Comparison of ENCODE assay signal across 12 mouse cellular contexts in the genomic region with DNA sequence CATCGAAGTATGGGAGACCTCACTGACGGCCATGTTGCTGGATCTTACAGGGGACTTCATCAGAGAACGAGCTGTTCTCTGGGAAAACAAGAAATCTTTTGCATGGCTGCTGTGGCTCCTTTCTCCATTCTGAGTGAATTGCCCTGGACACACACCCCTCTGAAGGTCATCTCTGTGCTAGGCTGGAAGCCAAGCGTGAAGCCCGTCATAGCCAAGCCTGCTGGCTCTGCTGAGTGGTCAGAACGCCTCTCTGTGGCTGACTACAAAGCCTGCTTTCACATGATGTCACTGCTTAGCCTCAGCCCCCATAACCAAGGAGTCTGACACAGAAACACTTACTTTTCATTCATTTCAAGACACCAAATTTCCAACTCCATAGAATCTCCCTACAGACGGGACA. TPM values are rescaled to one million over a fixed set of nuclear protein-coding genes. Genes with fewer than 3 reads are reported as not detected.
DNase-seq lines count a peak whose midpoint lies in the region; ATAC-seq and TF ChIP-seq lines count a peak whose summit lies in the region.
"Had no signal": no experiment of that assay in that cellular context is flagged by ENCODE, and none has a peak within 500 bp of the region (broad histone marks: within the 10 kb centered on the region; RNA-seq: fewer than 3 reads in every experiment).

No protein-coding gene starts in this region.

- intact Hi-C loops in heart, adult 2 months (cut with DNase I), result no loop called here
- intact Hi-C loops in heart, postnatal 14 days (cut with DNase I), result no loop called here
- intact Hi-C loops in left cerebral cortex, postnatal 10 days (cut with DNase I), result no loop called here

- no peak overlapping the region for H3K4me3 ChIP-seq in heart, adult 2 months
- no peak overlapping the region for H3K4me3 ChIP-seq in heart, embryonic 10.5 days
- no peak overlapping the region for H3K4me3 ChIP-seq in midbrain, embryonic 13.5 days (replicated peaks)
- H3K4me3 ChIP-seq: stomach, embryonic 15.5 days had no signal

- ATAC-seq in midbrain, embryonic 13.5 days, result no peak

- H3K36me3 ChIP-seq in heart, adult 2 months (ENCODE audit: control insufficient read depth, insufficient read depth, low read length), result no peaks in the 10 kb centered on the region; the same call in 1 of the 2 replicates
- H3K36me3 ChIP-seq in heart, embryonic 10.5 days, result peaks cover 56% of the 10 kb centered on the region
- peaks cover 72% of the 10 kb centered on the region for H3K36me3 ChIP-seq in midbrain, embryonic 13.5 days

- DNase-seq in heart, adult 2 months, result peak; percentile 67 to 79
- no peak for DNase-seq in heart, embryonic 10.5 days (ENCODE audit: low spot score)
- DNase-seq in adrenal gland, adult (ENCODE audit: inconsistent age in 2 of 2, low spot score in 1 of 2), result peak; percentile 91 to 93
- DNase-seq in adrenal gland, postnatal 10 days, result peak; percentile 86
- DNase-seq in heart, postnatal 14 days, result peak; percentile 64 to 80
- DNase-seq in gastrocnemius, postnatal 25 days, result no peak
- DNase-seq in left cerebral cortex, postnatal 10 days (ENCODE audit: extremely low spot score in 1 of 2, low spot score in 2 of 2), result no peak
- DNase-seq: cerebellum, adult 11-12 months; kidney, adult 18-20 months; lung, adult 18-20 months had no signal

- 0 out of 2 replicates have a peak, but pooled peaks have one; percentile 10 for TF ChIP-seq CTCF in heart, adult 2 months (IDR thresholded peaks at IDR 0.05)

- peak overlapping the region; percentile 43 for H3K27ac ChIP-seq in heart, adult 2 months
- H3K27ac ChIP-seq in heart, embryonic 10.5 days, result no peak overlapping the region
- H3K27ac ChIP-seq in midbrain, embryonic 13.5 days, result no peak overlapping the region
- H3K27ac ChIP-seq: stomach, embryonic 15.5 days had no signal

- 0 out of 2 replicates have a peak, but pooled peaks have one; percentile 44 for TF ChIP-seq EP300 in heart, adult 2 months (IDR thresholded peaks at IDR 0.05; ENCODE audit: insufficient read depth, low read depth, low read length)

- no peak for TF ChIP-seq POLR2A in heart, adult 2 months (IDR thresholded peaks at IDR 0.05; ENCODE audit: insufficient read depth, low read depth, low read length)

- H3K4me1 ChIP-seq in heart, adult 2 months (ENCODE audit: control insufficient read depth, insufficient read depth, low read length), result no peaks in the 10 kb centered on the region
- H3K4me1 ChIP-seq in heart, embryonic 10.5 days, result no peaks in the 10 kb centered on the region
- no peaks in the 10 kb centered on the region for H3K4me1 ChIP-seq in midbrain, embryonic 13.5 days (replicated peaks)
- H3K4me1 ChIP-seq: stomach, embryonic 15.5 days had no signal

- H3K9ac ChIP-seq in heart, adult 2 months (ENCODE audit: low read depth, low read length), result no peak overlapping the region
- H3K9ac ChIP-seq in midbrain, embryonic 13.5 days (replicated peaks), result no peak overlapping the region
- H3K9ac ChIP-seq: stomach, embryonic 15.5 days had no signal

- WGBS in heart, adult 2 months, result 60% methylated on average over 7 of the region's 7 CpGs
- 74% methylated on average over 7 of the region's 7 CpGs for WGBS in heart, embryonic 10.5 days
- 85% methylated on average over 7 of the region's 7 CpGs for WGBS in midbrain, embryonic 13.5 days

- H3K9me3 ChIP-seq in heart, embryonic 10.5 days, result no peaks in the 10 kb centered on the region
- H3K9me3 ChIP-seq in midbrain, embryonic 13.5 days, result no peaks in the 10 kb centered on the region
- H3K9me3 ChIP-seq: stomach, embryonic 15.5 days had no signal

- H3K27me3 ChIP-seq in heart, adult 2 months (ENCODE audit: control insufficient read depth, insufficient read depth, low read length), result no peaks in the 10 kb centered on the region
- no peaks in the 10 kb centered on the region for H3K27me3 ChIP-seq in heart, embryonic 10.5 days (ENCODE audit: insufficient read depth, poor library complexity, severe bottlenecking)
- H3K27me3 ChIP-seq in midbrain, embryonic 13.5 days, result no peaks in the 10 kb centered on the region
- H3K27me3 ChIP-seq: stomach, embryonic 15.5 days had no signal

- no peak overlapping the region for H3K4me2 ChIP-seq in midbrain, embryonic 13.5 days (replicated peaks)
- H3K4me2 ChIP-seq: stomach, embryonic 15.5 days had no signal

- H3K79me2 ChIP-seq in heart, adult 2 months (replicated peaks; ENCODE audit: control insufficient read depth, insufficient read depth, low read length), result no peaks in the 10 kb centered on the region

RNA-seq across cellular contexts. Expression of a gene that starts 20.9 kb away (rescaled TPM):
- total RNA-seq in heart, adult 2 months (2021), result 10 to 100 TPM; 43.1 to 54.1 TPM
- 66.4 and 87.7 TPM in 2 replicates for polyA plus RNA-seq in heart, adult 2 months (2012; rRNA removed)
- polyA plus RNA-seq in heart, embryonic 10.5 days (2016; fragmentation: Nextera tagmentation; extraction: Ambion mirVana), result 20.5 and 22.3 TPM in 2 replicates
- total RNA-seq in adrenal gland, postnatal 10 days (2021), result 10 to 100 TPM; 41.3 to 42.0 TPM
- total RNA-seq in heart, postnatal 14 days (2021), result 10 to 100 TPM; 38.9 to 40.8 TPM
- 38.0 and 38.6 TPM in 2 replicates for polyA plus RNA-seq in midbrain, embryonic 13.5 days (2015; fragmentation: Nextera tagmentation; extraction: Ambion mirVana)
- 10 to 100 TPM; 23.4 to 24.4 TPM for total RNA-seq in gastrocnemius, postnatal 25 days (2021)
- total RNA-seq in left cerebral cortex, postnatal 10 days (2021), result 10 to 100 TPM; 55.8 to 59.3 TPM

RNA-seq across cellular contexts. Expression of a gene that starts 21.2 kb away (rescaled TPM):
- total RNA-seq in heart, adult 2 months (2021), result 1 to 10 TPM; 7.1 to 8.5 TPM
- polyA plus RNA-seq in heart, adult 2 months (2012; rRNA removed), result 3.2 and 3.9 TPM in 2 replicates
- polyA plus RNA-seq in heart, embryonic 10.5 days (2016; fragmentation: Nextera tagmentation; extraction: Ambion mirVana), result 12.9 and 17.4 TPM in 2 replicates
- total RNA-seq in adrenal gland, postnatal 10 days (2021), result 1 to 10 TPM; 7.3 to 9.8 TPM
- 1 to 10 TPM; 5.3 to 5.8 TPM for total RNA-seq in heart, postnatal 14 days (2021)
- 25.0 and 26.2 TPM in 2 replicates for polyA plus RNA-seq in midbrain, embryonic 13.5 days (2015; fragmentation: Nextera tagmentation; extraction: Ambion mirVana)
- total RNA-seq in gastrocnemius, postnatal 25 days (2021), result 1 to 10 TPM; 3.4 TPM
- 1 to 10 TPM; 8.1 to 8.7 TPM for total RNA-seq in left cerebral cortex, postnatal 10 days (2021)

RNA-seq across cellular contexts. Expression of a gene that starts 39.8 kb away (rescaled TPM):
- 10 to 100 TPM; 18.6 to 20.7 TPM for total RNA-seq in heart, adult 2 months (2021)
- polyA plus RNA-seq in heart, adult 2 months (2012; rRNA removed), result 39.0 and 39.7 TPM in 2 replicates
- polyA plus RNA-seq in heart, embryonic 10.5 days (2016; fragmentation: Nextera tagmentation; extraction: Ambion mirVana), result 212 and 229 TPM in 2 replicates
- 10 to 100 TPM; 53.8 to 70.9 TPM for total RNA-seq in adrenal gland, postnatal 10 days (2021)
- total RNA-seq in heart, postnatal 14 days (2021), result 10 to 100 TPM; 33.2 to 36.0 TPM
- 89.0 and 90.4 TPM in 2 replicates for polyA plus RNA-seq in midbrain, embryonic 13.5 days (2015; fragmentation: Nextera tagmentation; extraction: Ambion mirVana)
- total RNA-seq in gastrocnemius, postnatal 25 days (2021), result 1 to 10 TPM; 7.6 to 9.7 TPM
- total RNA-seq in left cerebral cortex, postnatal 10 days (2021), result 10 to 100 TPM; 80.2 to 81.5 TPM

RNA-seq across cellular contexts. Expression of a gene that starts 39.9 kb away (rescaled TPM):
- total RNA-seq in heart, adult 2 months (2021), result 1 to 10 TPM; 4.0 to 4.2 TPM
- polyA plus RNA-seq in heart, adult 2 months (2012; rRNA removed), result 5.3 and 6.2 TPM in 2 replicates
- 7.4 and 10.4 TPM in 2 replicates for polyA plus RNA-seq in heart, embryonic 10.5 days (2016; fragmentation: Nextera tagmentation; extraction: Ambion mirVana)
- 10 to 100 TPM; 13.2 to 16.9 TPM for total RNA-seq in adrenal gland, postnatal 10 days (2021)
- total RNA-seq in heart, postnatal 14 days (2021), result 1 to 10 TPM; 5.4 to 5.8 TPM
- polyA plus RNA-seq in midbrain, embryonic 13.5 days (2015; fragmentation: Nextera tagmentation; extraction: Ambion mirVana), result 14.0 and 14.6 TPM in 2 replicates
- total RNA-seq in gastrocnemius, postnatal 25 days (2021), result 1 to 10 TPM; 2.2 to 3.7 TPM
- total RNA-seq in left cerebral cortex, postnatal 10 days (2021), result 10 to 100 TPM; 16.7 to 17.6 TPM

RNA-seq across cellular contexts. Expression of a gene that starts 40.5 kb away (rescaled TPM):
- total RNA-seq in heart, adult 2 months (2021), result 10 to 100 TPM; 14.7 to 15.3 TPM
- 12.7 and 15.4 TPM in 2 replicates for polyA plus RNA-seq in heart, adult 2 months (2012; rRNA removed)
- 16.1 and 17.4 TPM in 2 replicates for polyA plus RNA-seq in heart, embryonic 10.5 days (2016; fragmentation: Nextera tagmentation; extraction: Ambion mirVana)
- 10 to 100 TPM; 24.4 to 30.9 TPM for total RNA-seq in adrenal gland, postnatal 10 days (2021)
- total RNA-seq in heart, postnatal 14 days (2021), result 10 to 100 TPM; 19.4 to 19.6 TPM
- polyA plus RNA-seq in midbrain, embryonic 13.5 days (2015; fragmentation: Nextera tagmentation; extraction: Ambion mirVana), result 23.7 and 26.2 TPM in 2 replicates
- total RNA-seq in gastrocnemius, postnatal 25 days (2021), result 10 to 100 TPM; 12.6 to 13.0 TPM
- total RNA-seq in left cerebral cortex, postnatal 10 days (2021), result 10 to 100 TPM; 54.9 to 56.1 TPM

Comparison
In these comparisons a context has a peak if more than half of its experiments do, and no peak if none do; other contexts are left out.
1. DNase-seq: peak in heart, adult 2 months (2 of 2), adrenal gland, adult (2 of 2), adrenal gland, postnatal 10 days (single experiment) and heart, postnatal 14 days (2 of 2); none in heart, embryonic 10.5 days (single experiment), gastrocnemius, postnatal 25 days (single experiment) and left cerebral cortex, postnatal 10 days (0 of 2).